Mouse (Mus musculus) CD4-positive, CD25-positive, alpha-beta regulatory T cell, adult 9 weeks (primary cell): ENCODE results near the gene Cyp2a4. TPM values are rescaled to one million over a fixed set of nuclear protein-coding genes. Genes with fewer than 3 reads are reported as not detected.

ENCODE experiments used
- polyA plus RNA-seq: library from polyadenylated mRNA; unstranded; fragments of 100-300 nt; shearing (Covaris generic); gene quantifications from one replicate; pipeline ENCODE4 v1.2.1, GENCODE M21; 2017

Gene Cyp2a4
- polyA plus RNA-seq, result not detected

DNA sequence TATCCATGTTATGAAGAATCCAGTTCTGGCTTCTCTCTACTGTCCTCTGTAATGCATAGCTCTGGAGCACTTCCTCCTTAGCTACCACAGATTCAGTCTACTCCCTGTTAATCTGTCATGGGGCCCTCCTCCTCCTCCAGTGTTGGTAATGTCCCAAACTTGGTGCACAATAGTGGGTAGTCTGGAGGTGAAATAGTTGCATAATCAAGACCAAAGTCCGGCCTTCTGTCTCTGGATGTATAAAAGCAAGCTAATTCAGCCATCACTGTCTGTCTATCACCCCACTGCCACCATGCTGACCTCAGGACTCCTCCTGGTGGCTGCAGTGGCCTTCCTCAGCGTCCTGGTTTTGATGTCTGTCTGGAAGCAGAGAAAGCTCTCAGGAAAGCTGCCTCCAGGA, at the start of gene Cyp2a4:
Cyp2a4 (plus strand) TSS at position 244 of the 400 bp plus-strand sequence.

GRCm38 (mm10) chr7:26260034-26260433, 46.9 kb upstream of the Cyp2a4 start, which contains the start of gene Vmn1r184:
Vmn1r184 (plus strand) TSS chr7:26260334.

Other genes starting within 250 kb of the Cyp2a4 start
- gene Cyp2b13, start 245.7 kb upstream of the Cyp2a4 start, polyA plus RNA-seq, result not detected
- gene Cyp2b9, start 133.8 kb upstream of the Cyp2a4 start, polyA plus RNA-seq, result not detected
- 0.10 TPM for gene Vmn1r184, start 46.8 kb upstream of the Cyp2a4 start, polyA plus RNA-seq
- not detected for gene Nlrp9c, start 96.5 kb downstream of the Cyp2a4 start, polyA plus RNA-seq
- not detected for gene Nlrp4a, start 127.9 kb downstream of the Cyp2a4 start, polyA plus RNA-seq
- gene Nlrp9a, start 227.9 kb downstream of the Cyp2a4 start, polyA plus RNA-seq, result not detected